Mouse (Mus musculus) spleen, adult 18-20 months (tissue): ENCODE data around the gene Lrrc8c.

Experiments used
- DNase-seq, 2 experiments: peaks; one replicate each; pipeline ENCODE4 v3.0.0; 2022; ENCODE audit warnings: mixed read lengths in 2 of 2

Gene Lrrc8c

DNA sequence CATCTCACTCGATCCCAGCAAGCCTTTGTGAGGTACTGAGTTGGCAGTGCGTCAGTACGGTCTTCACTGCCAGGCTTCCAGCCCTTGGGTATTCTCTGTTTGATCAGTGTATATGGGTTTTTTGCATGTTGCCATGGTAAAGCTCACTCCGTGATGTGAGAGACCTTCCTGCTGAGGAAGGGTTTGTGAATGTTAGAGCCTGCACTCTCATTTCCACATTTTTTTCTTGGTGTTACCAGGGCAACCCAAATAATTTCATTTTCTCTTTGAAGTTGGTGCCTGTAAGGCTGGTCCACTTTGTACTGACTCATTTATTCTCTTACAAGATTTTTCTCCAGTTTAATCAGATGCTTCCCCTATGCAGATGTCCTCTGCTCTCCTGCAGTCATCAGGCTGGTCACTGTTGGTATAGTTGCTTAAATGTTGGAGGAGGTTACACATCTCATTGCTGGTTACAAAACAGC lies 38.6 kb downstream of the Lrrc8c start:
- DNase-seq: no peak

DNA sequence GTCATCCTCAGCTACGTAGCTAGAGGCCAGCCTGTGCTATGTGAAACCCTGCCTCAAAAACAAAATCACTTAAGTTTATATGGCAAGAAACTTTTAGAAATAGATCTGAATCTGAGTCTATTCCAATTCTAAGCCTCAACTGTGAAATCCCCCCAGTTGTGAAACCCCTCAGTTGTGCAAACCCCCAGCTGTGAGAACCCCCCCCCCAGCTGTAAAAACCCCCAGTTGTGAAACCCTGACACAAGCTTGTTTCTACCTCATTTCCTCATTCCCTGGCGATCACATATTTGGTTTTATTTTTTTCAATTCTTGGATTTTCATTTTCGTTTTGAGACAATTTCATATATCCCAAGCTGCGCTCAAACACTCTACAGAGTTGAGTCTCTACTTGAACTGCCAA lies 39.3 kb downstream of the Lrrc8c start:
- DNase-seq: no peak

DNA sequence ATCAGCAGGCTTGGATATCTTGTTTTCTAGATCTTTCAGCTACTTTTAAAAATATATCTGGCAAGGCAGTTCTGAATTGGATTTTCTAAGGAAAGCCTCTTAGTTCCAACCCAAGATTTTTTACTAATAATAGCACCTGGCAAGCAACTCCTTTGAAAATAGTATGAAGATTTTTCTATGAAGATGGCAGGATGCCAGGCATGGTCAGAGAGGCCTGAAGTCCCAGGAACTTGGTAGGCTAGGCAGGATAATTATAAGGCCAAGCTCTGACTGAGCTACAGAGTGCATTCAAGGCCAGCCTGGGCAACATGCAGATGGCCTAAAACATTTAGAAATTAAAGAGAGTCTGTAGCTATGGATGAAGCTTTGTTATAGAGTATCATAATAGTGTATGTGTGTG lies 42.7 kb downstream of the Lrrc8c start:
- no peak for DNase-seq

DNA sequence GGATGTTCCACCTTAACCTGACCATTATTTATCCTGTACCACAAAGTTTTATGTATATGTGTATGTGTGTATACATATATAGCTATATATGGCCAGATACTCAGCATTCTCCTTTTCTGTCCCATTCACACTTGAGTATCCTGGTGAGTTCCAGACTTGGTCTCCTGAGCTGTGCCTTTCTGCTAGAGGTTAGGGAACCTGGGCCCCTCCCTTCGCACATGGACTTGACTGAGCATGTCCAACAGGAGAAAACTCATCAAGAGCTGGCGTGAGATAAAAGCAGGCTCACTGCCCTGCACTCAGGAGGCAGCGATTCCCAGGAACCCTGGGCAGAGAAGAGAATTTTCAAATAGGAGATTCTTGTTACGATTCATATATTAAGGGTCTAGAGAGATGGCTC lies 45.6 kb downstream of the Lrrc8c start:
- DNase-seq: no peak

DNA sequence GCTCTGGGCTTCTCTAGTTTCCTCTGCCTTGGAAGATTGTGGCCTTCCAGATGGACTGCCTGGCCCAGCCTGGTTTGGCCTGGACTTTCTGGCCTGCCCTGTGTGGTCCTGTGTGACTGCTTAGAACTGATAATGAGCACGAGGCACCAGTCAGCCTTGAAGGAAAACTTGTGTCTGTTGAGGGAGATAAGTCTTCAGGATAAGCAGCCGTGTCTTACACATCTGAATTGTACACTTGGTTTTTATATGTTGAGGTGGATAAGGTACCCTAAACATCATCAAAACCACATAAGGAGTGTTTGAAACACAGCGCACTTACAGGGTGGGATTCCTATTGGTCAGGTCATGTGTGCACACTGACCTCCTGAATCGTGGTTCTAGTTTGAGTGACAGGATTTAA lies 46.6 kb downstream of the Lrrc8c start:
- no peak for DNase-seq

DNA sequence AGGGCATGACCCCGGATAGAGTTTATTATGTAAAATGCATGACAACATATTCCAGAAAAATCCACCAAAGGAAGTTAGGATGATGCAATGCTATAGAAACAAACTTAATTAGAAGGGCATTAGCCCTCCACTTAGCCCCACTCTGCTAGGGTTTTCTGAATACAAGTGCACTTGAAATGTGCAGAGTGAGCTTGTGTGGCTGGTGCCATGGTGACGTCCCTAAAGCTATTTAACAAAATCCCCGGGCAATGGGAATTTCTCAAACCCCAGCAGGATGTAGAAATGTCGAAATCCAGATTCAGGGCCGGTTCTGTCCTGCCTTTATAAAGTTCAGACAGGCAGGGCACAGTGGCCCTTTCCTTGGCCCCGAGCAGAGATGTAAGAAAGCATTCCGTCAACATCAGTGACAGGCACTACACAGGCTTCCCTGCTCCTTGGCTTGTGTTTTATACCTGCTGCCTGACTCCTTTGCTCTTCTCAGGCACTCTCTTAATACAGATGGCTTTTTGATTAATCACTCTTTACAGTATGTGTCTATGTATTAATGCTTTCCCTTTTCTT lies 47.7 kb downstream of the Lrrc8c start:
- no peak for DNase-seq

DNA sequence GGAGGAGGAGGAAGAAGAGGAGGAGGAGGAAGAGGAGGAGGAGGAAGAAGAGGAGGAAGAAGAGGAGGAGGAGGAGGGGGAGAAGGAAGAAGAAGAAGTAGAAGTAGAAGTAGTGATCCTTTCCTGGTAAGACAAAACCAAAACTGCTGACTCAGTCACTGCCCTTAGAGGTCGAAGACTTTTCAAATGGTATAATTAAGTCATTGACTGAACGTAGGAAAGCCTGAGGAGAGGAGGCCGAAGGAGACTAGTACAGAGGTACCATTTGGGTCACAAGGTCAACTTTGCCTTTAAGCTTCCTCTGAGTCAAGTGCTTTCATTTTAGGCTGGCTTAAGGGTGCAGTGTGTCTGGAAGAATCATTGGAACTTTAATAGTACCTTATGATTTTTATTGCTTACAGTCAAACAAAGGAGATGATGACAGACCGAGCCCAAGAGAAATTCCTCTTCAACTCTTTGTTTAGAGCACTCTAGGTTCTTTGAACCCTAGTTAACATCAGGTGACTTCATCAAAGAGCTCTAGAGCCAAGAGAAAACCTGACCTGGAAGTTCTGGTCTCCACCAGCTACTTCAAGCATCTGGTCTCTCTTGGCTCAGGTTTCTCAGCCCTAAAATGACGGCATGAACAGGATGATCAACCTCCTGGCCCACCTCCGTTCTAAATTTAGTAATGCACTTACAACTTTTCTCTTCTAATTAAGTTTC lies 49.0 kb downstream of the Lrrc8c start:
- DNase-seq: no peak

DNA sequence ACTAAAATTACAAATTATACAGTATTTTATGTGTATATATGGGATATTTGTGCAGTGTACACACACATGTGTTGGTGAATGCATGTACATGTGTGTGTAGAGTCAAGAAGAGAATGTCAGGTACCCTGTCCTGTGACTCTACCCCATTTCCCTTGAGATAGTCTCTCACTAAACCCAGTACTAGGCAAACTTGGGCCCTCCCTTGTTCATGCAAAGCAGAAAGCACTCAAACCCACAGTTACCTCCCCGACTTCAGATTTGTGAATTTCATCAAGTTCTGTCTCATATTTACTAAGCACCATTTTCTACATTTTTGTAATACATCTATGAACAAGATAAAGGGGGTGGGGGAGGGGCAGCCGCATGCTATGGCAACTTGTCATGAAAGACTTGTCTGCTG lies 50.0 kb downstream of the Lrrc8c start:
- no peak for DNase-seq

DNA sequence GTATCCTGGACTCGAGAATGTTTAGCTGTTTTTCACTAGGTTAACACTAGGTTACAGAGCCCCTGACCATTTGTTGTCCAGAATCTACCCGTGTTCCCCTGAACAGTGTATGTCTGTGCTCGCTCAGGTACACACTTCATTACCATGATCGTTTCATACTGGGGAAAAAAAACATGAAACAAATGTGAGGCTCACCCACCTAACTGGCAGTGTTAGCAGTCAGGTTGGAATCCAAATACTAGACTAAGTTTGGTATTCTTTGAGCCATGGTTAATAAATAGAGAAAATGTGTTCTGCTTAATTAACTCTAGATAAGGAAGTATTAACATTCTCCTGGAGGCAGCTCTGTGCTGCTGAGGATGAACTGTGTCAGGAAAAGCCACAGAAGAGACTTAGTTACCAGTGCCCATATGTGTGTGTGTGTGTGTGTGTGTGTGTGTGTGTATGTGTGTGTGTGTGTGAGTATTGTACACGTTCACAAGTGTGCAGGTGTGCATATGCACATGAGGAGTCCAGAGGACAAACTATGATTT lies 53.0 kb downstream of the Lrrc8c start:
- DNase-seq: no peak

DNA sequence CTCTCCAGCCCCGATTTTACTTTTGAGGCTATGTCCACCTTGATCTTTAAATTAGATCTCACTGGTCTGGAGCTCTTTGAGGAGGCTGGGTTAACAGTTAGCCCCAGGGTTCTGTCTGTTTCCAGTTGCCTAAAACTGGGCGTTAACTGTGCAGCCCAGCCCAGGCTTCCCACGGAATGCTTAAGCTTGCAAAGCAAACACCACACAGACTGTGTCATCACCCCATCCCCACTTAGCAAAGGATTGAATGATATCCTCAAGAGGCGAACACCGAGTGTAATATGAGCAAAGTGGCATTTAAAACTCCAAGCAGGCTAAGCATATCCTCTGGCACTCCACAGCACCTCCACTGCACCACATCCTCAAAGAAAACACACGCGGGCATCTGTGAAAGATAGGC lies 53.7 kb downstream of the Lrrc8c start:
- no peak for DNase-seq

DNA sequence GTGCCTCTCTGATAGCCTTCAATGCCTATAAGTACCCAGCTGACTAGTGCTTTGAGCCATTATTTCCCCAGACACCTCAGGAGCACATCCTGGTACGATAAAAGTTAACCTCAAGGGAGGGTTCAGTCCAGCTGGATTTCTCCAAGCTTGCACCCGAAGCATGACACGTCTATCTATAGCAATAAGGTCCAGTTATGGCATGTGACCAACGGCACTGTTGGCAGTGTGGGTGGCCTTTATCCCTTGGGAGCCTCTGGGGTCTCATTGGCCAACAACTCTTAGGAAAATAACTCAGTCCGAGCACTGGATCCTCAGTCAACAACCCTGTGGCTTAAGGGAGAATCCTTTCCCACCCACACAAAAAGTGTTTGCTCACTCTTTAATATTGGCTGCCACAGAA lies 55.6 kb downstream of the Lrrc8c start:
- DNase-seq: no peak

DNA sequence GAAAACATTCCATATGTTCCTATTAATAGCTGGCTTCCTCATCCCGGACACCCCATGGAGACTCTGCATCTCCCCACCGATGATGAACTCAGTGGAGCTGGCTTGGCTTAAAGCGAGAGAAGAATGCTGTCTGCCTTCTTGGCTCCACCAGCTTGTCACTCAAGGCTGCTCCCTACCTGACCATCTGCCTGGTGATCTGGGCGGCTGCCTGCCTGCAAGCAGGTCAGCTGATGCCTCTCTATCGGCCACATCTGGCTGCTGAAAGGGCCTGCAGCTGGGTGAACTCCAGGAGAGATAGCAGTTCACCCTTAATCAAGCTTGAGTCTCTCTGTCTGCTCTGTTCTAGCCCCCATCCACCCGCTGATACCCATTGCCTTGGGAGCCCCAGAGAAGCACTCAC lies 56.7 kb downstream of the Lrrc8c start:
- no peak for DNase-seq

DNA sequence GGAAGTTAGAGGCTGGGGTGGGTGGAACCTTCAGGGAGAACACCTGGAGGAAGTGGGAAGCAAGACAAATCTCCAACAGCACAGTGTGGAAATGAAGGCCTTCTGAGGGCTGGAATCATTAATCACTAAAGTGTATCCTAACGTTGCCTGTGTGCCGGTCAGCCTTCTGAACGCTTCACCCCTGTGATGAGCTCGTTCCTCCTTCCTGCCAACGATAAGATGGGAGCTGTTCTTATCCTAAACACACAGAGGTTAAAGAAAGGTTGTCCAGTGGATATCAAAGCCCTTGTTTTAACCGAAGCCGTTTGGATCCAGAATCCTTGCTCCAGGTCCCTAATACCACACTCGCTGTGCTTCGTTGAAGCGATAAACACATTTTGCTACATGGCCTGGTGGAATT lies 61.7 kb downstream of the Lrrc8c start:
- no peak for DNase-seq

DNA sequence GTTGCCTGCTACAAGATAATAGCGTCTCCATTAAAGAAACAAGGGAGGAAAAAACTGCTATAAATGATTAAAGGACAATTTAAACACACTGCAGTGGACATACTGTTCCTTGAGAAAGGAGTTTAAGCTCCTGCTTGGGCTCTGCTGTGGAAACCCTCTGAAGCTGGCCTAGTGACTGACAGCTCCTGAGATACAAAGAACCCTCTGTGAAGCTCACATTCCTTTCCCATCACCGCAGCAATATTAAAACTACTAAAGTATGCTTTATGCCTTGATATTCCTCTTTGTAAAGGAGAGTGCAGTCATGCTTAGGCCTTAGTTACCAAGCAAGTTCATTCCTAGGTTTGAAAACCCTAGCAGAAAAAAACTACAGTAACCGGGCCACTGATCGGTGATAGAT lies 66.7 kb downstream of the Lrrc8c start:
- DNase-seq: no peak

DNA sequence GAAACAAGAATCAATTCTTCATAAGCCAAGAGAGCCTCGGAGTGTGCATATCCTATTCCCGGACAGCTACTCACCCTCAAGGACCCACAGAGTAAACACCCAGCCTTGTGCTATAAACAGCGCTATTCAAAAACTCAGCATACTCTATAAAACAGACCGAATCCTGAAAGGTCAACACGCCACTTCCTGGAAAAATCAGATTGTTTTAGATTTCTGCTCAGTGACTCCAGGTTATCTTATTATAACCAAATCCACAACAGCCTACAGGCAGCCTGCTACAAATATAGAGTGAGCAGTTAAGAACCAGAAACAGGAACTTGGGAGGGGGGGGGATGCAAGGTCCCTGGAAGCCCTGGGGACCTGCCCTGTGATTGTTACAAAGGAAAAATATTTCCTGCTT lies 67.5 kb downstream of the Lrrc8c start:
- DNase-seq: no peak

DNA sequence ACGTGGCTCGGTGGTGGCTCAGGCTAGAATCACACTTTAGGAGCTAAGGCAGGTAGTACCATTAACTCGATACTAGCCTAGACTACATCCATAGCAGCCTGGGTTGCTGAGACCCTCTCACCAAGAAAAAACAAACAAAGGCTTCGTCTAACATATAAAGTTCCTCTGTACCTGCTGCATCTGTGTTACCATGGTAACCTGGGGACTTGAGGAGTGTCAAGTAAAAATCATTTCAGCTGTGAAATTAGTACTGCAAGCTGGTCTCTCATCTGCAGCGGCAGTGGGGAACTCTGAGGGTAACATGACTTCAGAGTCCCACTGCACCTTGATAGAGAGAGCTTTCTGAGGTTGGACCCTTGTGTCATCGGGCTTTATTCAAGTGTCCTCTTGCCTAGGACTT lies 68.3 kb downstream of the Lrrc8c start:
- DNase-seq: no peak

DNA sequence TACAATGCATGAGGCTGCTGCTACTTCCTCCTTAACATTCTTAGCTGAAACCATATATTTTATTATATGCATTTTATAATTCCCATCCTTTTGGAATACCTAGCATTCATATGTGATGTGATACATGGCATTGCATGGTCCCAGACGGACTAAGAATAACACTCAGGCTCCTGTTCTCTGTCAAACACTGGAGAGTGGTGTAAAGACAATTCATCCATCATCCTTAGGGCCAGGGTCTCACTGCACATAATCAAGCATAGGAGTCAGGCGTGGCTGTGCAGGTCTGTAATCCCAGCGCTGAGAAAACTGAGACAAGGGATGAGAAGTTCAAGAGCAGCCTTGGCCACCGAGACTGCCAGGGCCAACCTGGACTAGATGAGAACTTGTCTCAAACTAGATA lies 69.5 kb downstream of the Lrrc8c start:
- no peak for DNase-seq

DNA sequence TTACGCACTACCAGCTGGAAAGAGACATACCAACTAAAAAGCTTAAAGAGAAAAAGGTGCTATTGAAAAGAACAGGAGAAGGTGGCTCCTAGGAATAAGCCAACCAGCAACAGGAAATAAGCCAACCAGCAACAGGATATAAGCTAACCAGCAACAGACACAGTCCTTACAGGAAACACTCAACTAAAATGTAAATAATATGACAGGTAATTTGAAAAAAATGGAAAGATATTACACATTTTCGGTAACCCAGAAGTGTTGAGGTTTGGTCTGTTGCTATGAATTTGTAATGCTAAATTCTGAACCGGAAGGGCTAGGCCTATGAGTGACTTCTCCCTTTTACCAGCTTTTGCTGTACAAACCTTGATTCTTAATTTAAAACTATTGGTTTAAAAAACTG lies 69.9 kb downstream of the Lrrc8c start:
- DNase-seq: no peak

DNA sequence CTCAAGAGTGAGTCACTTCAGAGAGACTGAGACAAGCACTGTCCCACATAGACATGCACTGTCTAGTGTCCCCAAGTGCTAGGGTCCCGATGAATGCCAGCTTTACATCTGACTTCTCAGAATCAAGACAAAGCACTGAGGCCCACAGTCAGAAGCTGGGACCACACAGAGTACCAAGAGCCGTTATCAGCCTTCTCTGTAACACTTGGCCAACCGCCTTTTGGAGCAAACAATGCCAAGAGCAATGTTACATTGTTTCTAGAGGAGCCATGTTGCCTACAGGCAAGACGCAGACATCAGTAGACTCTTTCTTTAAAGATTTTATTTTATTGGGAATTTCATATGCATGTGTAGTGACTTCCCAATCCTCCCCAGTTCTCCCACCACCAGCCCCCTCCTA lies 73.2 kb downstream of the Lrrc8c start:
- no peak for DNase-seq

DNA sequence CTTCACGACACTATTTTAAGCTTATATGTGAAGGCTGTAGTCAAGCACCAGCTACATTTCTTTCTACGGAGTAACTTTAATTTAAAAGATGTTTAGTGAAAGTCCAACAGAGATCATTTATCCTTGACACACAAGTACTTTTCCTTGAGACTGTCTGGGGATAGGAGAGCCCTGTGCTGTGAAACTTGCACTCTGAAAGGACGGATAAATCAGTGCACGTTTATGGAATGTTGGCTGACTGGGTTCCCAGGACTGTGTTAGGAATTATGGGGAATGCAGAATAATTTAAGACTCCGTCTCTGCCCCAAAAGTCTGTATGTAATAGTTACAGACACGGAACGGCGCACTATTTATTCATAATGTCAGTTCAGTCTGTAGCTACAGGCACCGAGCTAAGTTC lies 74.4 kb downstream of the Lrrc8c start:
- DNase-seq: no peak

DNA sequence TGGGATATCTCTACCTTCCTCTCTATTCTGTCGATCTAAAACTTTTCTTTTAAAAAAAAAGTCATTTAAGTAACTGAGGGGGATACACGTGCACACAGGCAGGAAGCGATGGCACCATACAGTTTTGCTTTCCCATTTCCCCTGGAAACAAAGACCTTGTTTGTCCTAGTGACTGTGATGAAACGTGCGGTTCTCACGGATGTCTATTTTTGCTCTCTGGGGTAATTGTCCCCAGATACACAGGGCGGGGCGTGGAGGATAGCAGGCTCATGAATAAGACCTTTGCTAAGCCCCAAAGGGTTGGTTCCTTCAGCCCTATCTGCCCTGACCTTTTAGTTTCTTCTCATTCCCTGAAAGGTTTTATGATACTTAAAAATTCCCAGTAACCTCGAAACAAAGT lies 79.7 kb downstream of the Lrrc8c start:
- DNase-seq: no peak

DNA sequence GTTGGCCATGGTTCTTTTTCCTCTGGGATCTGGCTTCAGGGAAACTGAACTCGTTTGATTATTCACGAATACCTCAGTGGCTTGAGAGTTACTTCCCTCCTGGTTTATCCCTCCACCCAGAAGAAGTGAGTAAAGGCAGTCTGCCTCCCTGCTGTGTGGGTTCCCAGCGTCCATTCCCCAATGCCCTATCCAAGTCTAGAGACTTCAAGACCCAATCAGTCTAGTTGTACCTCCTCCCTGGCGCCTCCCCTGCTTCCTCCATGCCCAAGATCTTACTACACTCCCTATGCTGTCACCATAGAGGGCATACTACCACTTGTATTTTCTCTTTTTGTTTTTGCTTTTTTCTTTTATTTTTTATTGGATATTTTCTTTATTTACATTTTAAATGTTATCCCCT lies 80.1 kb downstream of the Lrrc8c start:
- DNase-seq: no peak

DNA sequence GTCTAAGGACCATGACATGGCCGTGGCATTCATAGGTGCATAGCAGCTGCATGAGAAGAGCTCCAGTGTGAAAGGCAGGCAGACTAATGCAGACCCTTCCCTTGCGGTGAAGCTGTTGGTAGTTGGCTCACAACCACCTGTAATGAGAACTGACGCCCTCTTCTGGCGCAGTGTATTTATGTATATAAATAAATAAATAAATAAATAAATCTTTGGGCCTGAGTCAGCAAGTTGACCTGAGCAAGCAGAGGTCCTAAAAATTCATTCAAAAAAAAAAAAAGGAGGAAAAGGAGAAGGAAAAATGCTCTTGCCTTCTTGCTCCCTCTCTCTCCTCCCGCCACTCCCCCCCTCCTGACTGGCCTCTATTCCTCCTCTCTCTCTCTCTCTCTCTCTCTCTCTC lies 81.8 kb downstream of the Lrrc8c start:
- no peak for DNase-seq

DNA sequence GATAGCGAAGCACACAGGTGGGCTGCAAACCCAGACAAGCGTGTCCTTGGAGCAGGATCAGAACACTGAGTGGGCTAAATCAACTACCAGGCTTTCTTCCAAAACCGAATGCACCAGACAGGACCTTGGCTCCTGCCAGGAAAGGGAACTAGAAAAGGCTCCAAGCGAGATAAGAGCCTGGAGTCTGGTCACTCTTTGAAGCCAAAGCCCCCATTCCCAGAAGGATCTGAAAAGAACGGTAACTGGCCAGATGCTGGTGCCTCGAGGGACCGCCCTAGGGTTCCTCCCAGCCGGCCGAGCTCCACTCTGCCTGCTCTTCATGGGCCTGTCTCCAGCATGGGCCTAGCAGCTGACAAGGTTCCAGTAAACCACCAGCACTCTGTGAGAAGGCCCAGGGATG lies 83.4 kb downstream of the Lrrc8c start:
- DNase-seq: no peak

DNA sequence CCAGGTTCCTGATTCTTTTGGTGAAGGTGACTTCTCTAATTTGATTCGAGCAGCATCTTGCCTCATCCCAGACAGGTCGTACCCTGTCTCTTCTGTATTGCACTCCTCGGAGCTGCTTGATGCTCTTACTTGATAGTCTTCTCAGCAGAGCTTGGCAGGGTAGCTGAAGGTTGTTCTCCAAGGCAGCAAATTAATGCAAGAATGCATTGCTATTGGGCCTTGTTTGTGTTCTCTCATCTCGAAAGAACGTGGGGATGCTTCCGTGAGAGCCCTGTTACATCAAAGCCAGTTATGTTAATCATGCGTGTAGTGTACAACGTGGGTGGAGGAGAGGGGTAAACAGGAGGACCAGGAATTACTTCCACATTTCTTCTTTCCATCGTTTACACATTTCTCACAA lies 86.5 kb downstream of the Lrrc8c start:
- no peak for DNase-seq
